9 mouse cellular contexts compared by ENCODE assay signal in genomic region chr2:35255462-35255861, GRCm38 (mm10). TPM values are rescaled to one million over a fixed set of nuclear protein-coding genes. Genes with fewer than 3 reads are reported as not detected.
DNase-seq lines count a peak whose midpoint lies in the region; ATAC-seq and TF ChIP-seq lines count a peak whose summit lies in the region.
"Had no signal": no experiment of that assay in that cellular context is flagged by ENCODE, and none has a peak within 500 bp of the region (broad histone marks: within the 10 kb centered on the region; RNA-seq: fewer than 3 reads in every experiment).

No protein-coding gene starts in this region.

- ATAC-seq in megakaryocyte, adult 5-6 weeks (ENCODE audit: poor library complexity, severe bottlenecking), result no peak
- no peak for ATAC-seq in intestine, postnatal 0 days

- peak overlapping the region; percentile 76; the same call in 1 of the 2 replicates for H3K4me2 ChIP-seq in intestine, postnatal 0 days (replicated peaks; ENCODE audit: low read depth)

- H3K4me3 ChIP-seq in heart, embryonic 10.5 days, result peak overlapping the region; percentile 71; the same call in 1 of the 2 replicates
- peak overlapping the region; percentile 96 for H3K4me3 ChIP-seq in megakaryocyte, embryonic 14.5 days (replicated peaks)
- H3K4me3 ChIP-seq in intestine, postnatal 0 days (ENCODE audit: low read depth, low read length), result no peak overlapping the region

- WGBS in heart, embryonic 10.5 days, result 75% methylated on average over 7 of the region's 7 CpGs
- 57% methylated on average over 7 of the region's 7 CpGs for WGBS in intestine, postnatal 0 days

- TF ChIP-seq CTCF in intestine, postnatal 0 days (IDR thresholded peaks at IDR 0.05; ENCODE audit: low read depth), result no peak

- peaks cover 39% of the 10 kb centered on the region for H3K27me3 ChIP-seq in heart, embryonic 10.5 days (ENCODE audit: insufficient read depth, poor library complexity, severe bottlenecking)
- H3K27me3 ChIP-seq in megakaryocyte, embryonic 14.5 days (replicated peaks), result no peaks in the 10 kb centered on the region
- H3K27me3 ChIP-seq in intestine, postnatal 0 days (replicated peaks; ENCODE audit: control insufficient read depth, insufficient read depth, low read length), result no peaks in the 10 kb centered on the region
- no peaks in the 10 kb centered on the region for H3K27me3 ChIP-seq in splenic B cell, adult 2 months (ENCODE audit: control insufficient read depth, insufficient read depth, low read length, poor library complexity, severe bottlenecking)

- no peaks in the 10 kb centered on the region for H3K9me3 ChIP-seq in heart, embryonic 10.5 days
- no peaks in the 10 kb centered on the region for H3K9me3 ChIP-seq in megakaryocyte, embryonic 14.5 days
- H3K9me3 ChIP-seq in intestine, postnatal 0 days (ENCODE audit: control insufficient read depth), result no peaks in the 10 kb centered on the region
- H3K9me3 ChIP-seq: liver, embryonic 15.5 days had no signal

- DNase-seq in heart, embryonic 10.5 days (ENCODE audit: low spot score), result no peak
- no peak for DNase-seq in heart, adult 8-10 months (ENCODE audit: low spot score)
- DNase-seq in splenic B cell, adult 2 months (ENCODE audit: low read depth, low spot score), result peak; percentile 20
- no peak for DNase-seq in yolk sac, embryonic 10.5 days (ENCODE audit: low spot score)
- DNase-seq in gastrocnemius, postnatal 10 days, result no peak

- H3K36me3 ChIP-seq in heart, embryonic 10.5 days, result no peaks in the 10 kb centered on the region
- peaks cover 6% of the 10 kb centered on the region for H3K36me3 ChIP-seq in megakaryocyte, embryonic 14.5 days (replicated peaks; ENCODE audit: low read length)
- H3K36me3 ChIP-seq in intestine, postnatal 0 days (ENCODE audit: control insufficient read depth, insufficient read depth), result no peaks in the 10 kb centered on the region; the same call in 1 of the 2 replicates
- no peaks in the 10 kb centered on the region for H3K36me3 ChIP-seq in splenic B cell, adult 2 months (ENCODE audit: control insufficient read depth, insufficient read depth, low read length, poor library complexity, severe bottlenecking)
- H3K36me3 ChIP-seq: liver, embryonic 15.5 days had no signal

- peaks cover 46% of the 10 kb centered on the region for H3K4me1 ChIP-seq in heart, embryonic 10.5 days
- H3K4me1 ChIP-seq in megakaryocyte, embryonic 14.5 days, result peaks cover 86% of the 10 kb centered on the region
- peaks cover 8% of the 10 kb centered on the region; the same call in 1 of the 2 replicates for H3K4me1 ChIP-seq in intestine, postnatal 0 days (replicated peaks; ENCODE audit: control insufficient read depth, insufficient read depth, low read length)

- no peak overlapping the region for H3K9ac ChIP-seq in intestine, postnatal 0 days (ENCODE audit: low read depth, low read length)
- H3K9ac ChIP-seq: liver, embryonic 15.5 days had no signal

- H3K27ac ChIP-seq in heart, embryonic 10.5 days, result peak overlapping the region; percentile 81
- H3K27ac ChIP-seq in intestine, postnatal 0 days (ENCODE audit: low read depth, low read length), result no peak overlapping the region
- H3K27ac ChIP-seq: liver, embryonic 15.5 days had no signal

RNA-seq across cellular contexts. Expression of gene Gsn, which starts 0.7 kb away (rescaled TPM):
- 52.5 and 84.3 TPM in 2 replicates for polyA plus RNA-seq in heart, embryonic 10.5 days (2016; fragmentation: Nextera tagmentation; extraction: Ambion mirVana)
- total RNA-seq in heart, adult 8-10 months (2022), result 100 to 1,000 TPM; 584 to 827 (median 671) TPM
- polyA plus RNA-seq in megakaryocyte, embryonic 14.5 days (2012; ENCODE audit: insufficient read depth, low replicate concordance), result 240 and 422 TPM in 2 replicates
- total RNA-seq in megakaryocyte, adult 5-6 weeks (2015), result 54.1 and 69.6 TPM in 2 replicates
- total RNA-seq in megakaryocyte, adult 5-6 weeks (2017), result 90.9 and 98.1 TPM in 2 replicates
- 129 and 138 TPM in 2 replicates for polyA plus RNA-seq in intestine, postnatal 0 days (2015; fragmentation: Nextera tagmentation; extraction: Ambion mirVana)
- total RNA-seq in gastrocnemius, postnatal 10 days (2021), result 100 to 1,000 TPM; 209 to 218 TPM

RNA-seq across cellular contexts. Expression of gene Rab14, which starts 54.5 kb away (rescaled TPM):
- 220 and 234 TPM in 2 replicates for polyA plus RNA-seq in heart, embryonic 10.5 days (2016; fragmentation: Nextera tagmentation; extraction: Ambion mirVana)
- 100 to 1,000 TPM; 120 to 139 (median 132) TPM for total RNA-seq in heart, adult 8-10 months (2022)
- 1,333 and 3,452 TPM in 2 replicates for polyA plus RNA-seq in megakaryocyte, embryonic 14.5 days (2012; ENCODE audit: insufficient read depth, low replicate concordance)
- 153 and 167 TPM in 2 replicates for total RNA-seq in megakaryocyte, adult 5-6 weeks (2015)
- total RNA-seq in megakaryocyte, adult 5-6 weeks (2017), result 134 and 137 TPM in 2 replicates
- 364 and 399 TPM in 2 replicates for polyA plus RNA-seq in intestine, postnatal 0 days (2015; fragmentation: Nextera tagmentation; extraction: Ambion mirVana)
- 100 to 1,000 TPM in 1 of 2 experiments, 10 to 100 TPM in 1; 86.9 to 104 TPM for total RNA-seq in gastrocnemius, postnatal 10 days (2021)
